Mouse (Mus musculus) megakaryocyte, adult 5-6 weeks (primary cell): ENCODE data around the gene Ldhd. TPM values are rescaled to one million over a fixed set of nuclear protein-coding genes. Genes with fewer than 3 reads are reported as not detected.

Experiments
- ATAC-seq: 2 replicates; pipeline ENCODE4 v1.8.0; 2016; ENCODE audit warnings: mild to moderate bottlenecking, inconsistent platforms; ENCODE audit not compliant: poor library complexity, severe bottlenecking
- total RNA-seq, 2 experiments: library from RNA; stranded (forward) in 1 of 2; stranded (reverse) in 1 of 2; fragments of 153-499, 151-499 nt in 1 of 2; fragments of 221-1000, 200-1000 nt in 1 of 2; gene quantifications; 2 replicates each; pipeline versions ENCODE4 v1.2.3 to v1.2.4; 2015 to 2017

Ldhd gene
- total RNA-seq, 2 experiments from 2014 or later: 0.07 TPM; not detected in 1

GRCm38 (mm10) chr8:111597310-111597709 is 32.9 kb downstream of the Ldhd start:
- ATAC-seq: no peak

DNA sequence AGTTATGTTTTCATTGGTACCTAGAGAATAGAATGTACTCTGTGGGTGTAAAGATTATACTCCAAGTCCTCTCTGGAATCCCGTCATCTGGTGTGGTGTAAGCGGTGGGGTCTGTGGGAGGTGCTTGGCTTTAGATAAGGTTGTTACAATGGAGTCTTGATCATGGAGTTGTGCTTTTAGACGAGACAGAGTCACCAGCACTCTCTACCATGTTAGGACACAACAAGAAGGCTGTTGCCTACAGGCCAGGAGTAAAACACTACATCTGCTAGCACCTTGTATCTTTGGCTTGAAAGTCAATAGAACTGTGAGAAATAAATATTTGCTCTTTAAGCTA is 33.7 kb downstream of the Ldhd start:
- ATAC-seq: no peak

- ATAC-seq: peak; percentile 91
Observed at GRCm38 (mm10) chr8:111595712-111596484, 34.3 kb downstream of the Ldhd start.

GRCm38 (mm10) chr8:111594951-111595350 is 35.2 kb downstream of the Ldhd start:
- no peak for ATAC-seq

GRCm38 (mm10) chr8:111594044-111594840 is 35.9 kb downstream of the Ldhd start:
- ATAC-seq: no peak

GRCm38 (mm10) chr8:111592390-111592910 is 37.7 kb downstream of the Ldhd start:
- ATAC-seq: no peak

DNA sequence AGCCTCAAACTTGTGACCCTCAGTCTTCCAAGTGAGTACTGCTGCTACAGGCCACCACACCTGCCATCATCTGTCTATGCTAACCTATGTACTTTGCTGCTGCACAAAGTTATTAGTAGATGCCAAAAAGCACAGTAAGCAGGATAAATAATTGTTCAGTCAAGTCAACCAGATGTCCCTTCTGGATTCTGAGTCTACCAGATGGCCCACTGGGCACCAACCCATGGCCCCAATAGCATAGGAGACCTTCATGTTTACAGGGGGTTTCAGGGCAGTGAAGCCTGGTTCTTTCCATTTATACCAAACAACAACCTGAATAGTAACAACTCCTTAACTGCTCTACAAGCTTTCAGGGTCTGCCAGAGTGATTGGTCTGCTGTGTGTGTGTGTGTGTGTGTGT is 39.0 kb downstream of the Ldhd start:
- no peak for ATAC-seq

- no peak for ATAC-seq
Observed at GRCm38 (mm10) chr8:111590214-111590613, 40.0 kb downstream of the Ldhd start.

GRCm38 (mm10) chr8:111588336-111588735 is 41.8 kb downstream of the Ldhd start:
- ATAC-seq: no peak

DNA sequence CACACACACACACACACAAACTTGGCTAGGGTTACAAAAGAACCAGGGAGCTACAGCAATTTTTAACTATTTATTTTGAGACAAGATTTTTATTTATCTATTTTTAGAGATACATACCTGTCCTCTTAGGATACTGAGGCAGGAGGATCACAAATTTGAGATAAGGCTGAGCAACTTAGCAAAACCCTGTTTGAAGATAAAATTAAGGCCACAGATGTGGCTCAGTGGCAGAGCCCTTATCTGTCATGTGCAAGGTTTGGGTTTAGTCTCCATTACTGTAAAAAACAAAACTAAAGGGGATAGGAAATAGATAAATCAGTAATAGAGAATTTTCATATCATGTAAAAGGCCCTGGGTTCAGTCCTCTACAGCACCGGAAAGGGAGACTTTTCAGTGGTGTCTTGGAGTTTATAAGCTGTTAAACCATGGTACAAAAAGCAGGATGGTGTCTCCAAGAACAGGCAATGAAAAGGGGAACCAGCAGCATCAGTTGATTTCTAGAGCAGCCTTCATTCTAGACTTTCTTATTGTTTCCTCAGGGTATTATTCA is 42.6 kb downstream of the Ldhd start:
- ATAC-seq: peak; percentile 30; the same call in 1 of the 2 replicates

DNA sequence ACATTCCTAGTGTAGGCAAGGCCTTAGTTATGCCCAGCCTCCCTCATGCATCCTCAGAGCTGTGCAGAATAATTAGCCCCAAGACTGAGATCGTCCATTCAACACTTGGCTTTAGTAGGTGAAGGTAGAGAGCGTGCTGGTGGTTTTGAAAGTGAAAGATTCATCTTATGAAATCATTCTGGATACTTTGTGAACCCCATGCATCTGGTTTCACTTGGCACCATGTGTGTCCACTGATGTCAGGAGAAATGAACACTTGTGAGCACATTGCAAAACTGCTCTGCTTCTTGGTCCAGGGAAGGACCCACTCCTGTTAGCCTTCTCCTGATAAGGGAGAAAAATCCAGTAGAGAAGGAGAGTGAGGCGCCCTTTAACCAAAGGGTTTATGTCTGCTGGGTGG is 45.2 kb downstream of the Ldhd start:
- ATAC-seq: no peak

- no peak for ATAC-seq
Observed at GRCm38 (mm10) chr8:111582386-111582785, 47.8 kb downstream of the Ldhd start.

DNA sequence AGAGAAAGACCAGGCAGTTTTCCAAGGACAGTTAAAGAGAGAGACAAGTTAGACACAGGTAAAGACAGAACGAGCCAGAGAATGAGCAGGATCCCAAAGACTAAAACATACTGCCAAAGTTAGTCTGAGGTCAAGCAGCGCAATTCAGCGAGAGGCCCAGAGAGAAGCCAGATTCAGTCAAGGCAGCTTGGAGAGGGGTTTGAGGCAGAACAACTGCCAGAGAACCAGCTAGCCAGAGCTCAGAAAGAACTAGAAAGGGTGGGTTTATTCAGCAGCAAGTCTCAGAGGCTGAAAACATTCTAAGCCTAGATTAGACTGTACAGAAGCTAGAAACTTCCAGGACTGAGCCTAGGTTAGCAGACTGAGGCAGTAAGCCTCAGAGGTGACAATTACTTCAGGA is 49.9 kb downstream of the Ldhd start:
- ATAC-seq: no peak

DNA sequence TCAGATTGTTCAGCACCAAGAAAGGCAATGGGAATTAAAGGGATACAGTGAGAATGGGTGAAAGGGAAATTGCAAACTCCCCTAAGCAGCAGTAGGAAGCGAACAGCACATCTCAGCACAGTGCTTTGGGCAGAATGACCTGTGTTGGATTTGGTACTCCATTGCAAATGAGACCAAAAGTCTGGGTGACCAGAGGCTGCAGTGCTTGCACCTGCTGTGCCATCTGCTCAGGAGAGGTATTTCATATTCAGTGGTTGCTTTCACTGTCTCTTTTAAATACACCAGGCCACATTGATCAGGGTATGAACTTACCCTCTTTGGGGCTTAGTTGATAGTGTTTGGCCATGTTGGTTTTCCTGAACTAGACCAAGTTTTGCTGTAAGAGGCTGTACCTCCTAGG is 50.9 kb downstream of the Ldhd start:
- ATAC-seq: no peak

DNA sequence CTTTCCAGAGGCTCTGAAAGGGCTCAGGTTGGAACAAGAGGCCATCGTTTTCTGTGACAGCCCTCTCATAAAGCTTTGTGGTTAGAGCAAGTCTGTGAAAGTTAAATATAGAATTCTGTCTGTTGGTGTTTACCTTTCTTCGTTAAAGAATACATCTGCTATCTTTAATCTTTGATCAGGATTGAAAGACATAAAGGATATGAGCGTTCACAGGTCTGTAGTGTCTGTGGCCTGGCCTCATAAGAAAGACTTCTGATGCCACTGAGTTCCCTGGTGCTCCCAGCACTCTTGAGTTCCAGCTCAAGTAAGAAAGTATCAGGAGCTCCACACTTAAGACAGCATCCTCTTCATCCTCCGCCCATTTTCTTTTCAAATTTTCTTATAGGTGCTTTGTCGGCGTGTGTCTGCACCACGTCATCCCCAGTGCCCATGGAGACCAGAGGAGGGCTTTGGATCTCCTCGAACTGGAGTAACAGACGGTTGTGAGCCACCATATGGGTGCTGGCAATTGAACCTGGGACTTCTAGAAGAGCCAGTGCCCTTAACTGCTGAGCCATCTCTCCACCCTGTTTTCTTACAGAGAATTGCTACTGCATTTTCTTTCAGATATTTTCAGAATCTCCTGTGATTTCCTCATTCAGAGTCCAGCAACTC is 52.2 kb downstream of the Ldhd start:
- ATAC-seq: no peak

DNA sequence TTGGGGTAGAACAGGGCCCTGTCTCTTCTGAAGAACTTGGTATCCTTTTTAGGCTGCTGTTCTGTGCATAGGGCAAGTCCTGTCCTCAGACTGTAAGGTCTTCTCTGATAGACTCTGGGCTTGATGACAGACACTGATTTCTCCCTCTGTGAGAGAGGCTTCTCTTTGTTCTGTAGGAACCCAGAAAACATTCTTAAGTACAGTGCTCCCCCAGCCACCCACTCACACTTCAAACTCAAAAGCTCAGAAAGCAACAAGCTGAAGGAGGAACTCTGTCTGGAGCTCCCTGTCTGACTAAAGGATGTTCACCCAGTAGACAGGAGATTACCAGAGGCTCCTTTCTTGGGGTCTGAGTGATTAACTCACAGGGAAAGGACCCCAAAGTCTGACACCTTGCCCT is 53.7 kb downstream of the Ldhd start:
- no peak for ATAC-seq

GRCm38 (mm10) chr8:111575492-111575891 is 54.7 kb downstream of the Ldhd start:
- no peak for ATAC-seq

DNA sequence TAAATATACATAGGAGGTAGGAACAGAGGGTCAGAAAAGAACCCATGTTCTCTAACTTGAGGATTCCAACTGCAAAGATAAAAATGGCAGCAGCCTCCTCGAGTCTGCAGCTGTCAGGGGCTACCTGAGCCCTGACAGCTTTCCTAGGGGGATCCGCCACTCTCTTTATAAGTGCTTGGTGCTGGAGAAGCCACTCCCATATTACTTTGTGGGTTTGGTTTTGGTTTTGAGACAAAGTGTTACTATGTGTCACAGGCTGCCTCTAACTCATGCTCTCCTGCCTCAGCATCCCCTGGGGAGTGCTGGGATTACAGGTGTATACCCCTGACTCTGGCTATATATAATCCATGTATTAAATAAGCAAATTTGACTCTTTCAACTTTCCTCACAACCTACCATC is 56.2 kb downstream of the Ldhd start:
- ATAC-seq: no peak
